Mouse (Mus musculus) liver, adult 2 months (tissue): Measurements from ENCODE around the gene Gm9945.

Source experiments
- CTCF ChIP-seq: fragments of 200-500 bp; IDR thresholded peaks from 2 replicates; pipeline ENCODE4 v1.5.1; 2011; ENCODE audit warnings: low read depth, low read length, control low read depth
- POLR2A ChIP-seq: fragments of 200-500 bp; IDR thresholded peaks from 2 replicates; pipeline ENCODE4 v1.6.1; 2011; ENCODE audit warnings: low read length, control low read depth; ENCODE audit not compliant: insufficient read depth; ENCODE audit errors: extremely low read depth

- TF ChIP-seq POLR2A: no peak
- no peak for TF ChIP-seq CTCF
These were observed 50.0 kb downstream of the Gm9945 start for GRCm38 (mm10) chr11:53530001-53530400.
